In the genomic region with DNA sequence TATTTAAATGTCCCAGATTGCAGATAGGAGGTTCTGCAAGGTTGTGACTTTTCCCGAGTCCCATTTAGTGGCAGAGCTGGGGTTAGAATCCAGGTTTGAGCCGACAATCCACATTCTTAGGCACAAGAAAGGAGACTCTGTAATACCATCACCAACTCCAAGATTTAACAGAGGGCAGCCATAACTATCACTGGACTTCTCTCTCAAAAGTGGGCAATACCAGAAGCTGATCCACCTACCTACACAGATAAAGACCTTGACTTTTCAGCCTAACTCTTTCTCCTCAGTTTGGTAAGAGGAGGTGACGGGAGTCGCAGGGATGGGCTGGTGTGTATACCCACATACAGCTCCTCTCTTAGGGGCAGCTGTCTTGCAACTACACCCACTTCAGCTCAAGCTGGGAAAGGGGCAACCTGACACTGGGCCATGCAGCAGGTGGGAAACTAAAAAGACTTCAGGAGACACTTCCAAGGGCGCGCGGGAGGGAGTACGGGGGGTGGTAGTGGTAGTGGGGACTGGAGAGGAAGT, we compare ENCODE assay signal across 8 mouse cellular contexts. TPM values are rescaled to one million over a fixed set of nuclear protein-coding genes. Genes with fewer than 3 reads are reported as not detected.
DNase-seq lines count a peak whose midpoint lies in the region; ATAC-seq and TF ChIP-seq lines count a peak whose summit lies in the region.

No protein-coding gene starts in this region.

- peaks cover 15% of the 10 kb centered on the region for H3K36me3 ChIP-seq in kidney, embryonic 15.5 days
- H3K36me3 ChIP-seq in hindbrain, embryonic 16.5 days (ENCODE audit: control insufficient read depth, insufficient read depth, low read length), result no peaks in the 10 kb centered on the region; the same call in 1 of the 2 replicates
- H3K36me3 ChIP-seq in midbrain, postnatal 0 days (ENCODE audit: insufficient read depth, low read length), result 0 out of 2 replicates have a peak, but pooled peaks cover 4% of the 10 kb centered on the region

- peaks cover 84% of the 10 kb centered on the region for H3K4me1 ChIP-seq in kidney, embryonic 15.5 days
- peaks cover 13% of the 10 kb centered on the region for H3K4me1 ChIP-seq in brown adipose tissue, adult 24 weeks (ENCODE audit: control insufficient read depth, insufficient read depth, insufficient read length, low read length)
- H3K4me1 ChIP-seq in hindbrain, embryonic 16.5 days (ENCODE audit: control insufficient read depth, insufficient read depth, low read depth, low read length), result peaks cover 61% of the 10 kb centered on the region
- H3K4me1 ChIP-seq in midbrain, postnatal 0 days (ENCODE audit: insufficient read depth, low read length), result peaks cover 29% of the 10 kb centered on the region

- peaks cover 16% of the 10 kb centered on the region for H3K27me3 ChIP-seq in kidney, embryonic 15.5 days
- peaks cover 6% of the 10 kb centered on the region; the same call in 1 of the 2 replicates for H3K27me3 ChIP-seq in hindbrain, embryonic 16.5 days (replicated peaks; ENCODE audit: control insufficient read depth, insufficient read depth, low read length)
- peaks cover 11% of the 10 kb centered on the region for H3K27me3 ChIP-seq in midbrain, postnatal 0 days (ENCODE audit: insufficient read depth, low read length)

- H3K4me2 ChIP-seq in kidney, embryonic 15.5 days, result peak overlapping the region; percentile 95
- peak overlapping the region; percentile 67 for H3K4me2 ChIP-seq in hindbrain, embryonic 16.5 days (ENCODE audit: low read length)
- peak overlapping the region; percentile 94 for H3K4me2 ChIP-seq in midbrain, postnatal 0 days (ENCODE audit: low read depth, low read length, poor library complexity, severe bottlenecking)

- ATAC-seq in kidney, embryonic 15.5 days (replicated peaks; ENCODE audit: low FRiP score), result no peak
- no peak for ATAC-seq in hindbrain, embryonic 16.5 days
- ATAC-seq in midbrain, postnatal 0 days (ENCODE audit: low FRiP score), result no peak

- H3K4me3 ChIP-seq in kidney, embryonic 15.5 days (replicated peaks), result peak overlapping the region; percentile 77
- peak overlapping the region; percentile 66 for H3K4me3 ChIP-seq in brown adipose tissue, adult 24 weeks (ENCODE audit: insufficient read depth, low read depth, low read length)
- H3K4me3 ChIP-seq in hindbrain, embryonic 16.5 days (ENCODE audit: low read length), result peak overlapping the region; percentile 76
- H3K4me3 ChIP-seq in midbrain, postnatal 0 days (ENCODE audit: low read depth, low read length), result peak overlapping the region; percentile 71

- H3K27ac ChIP-seq in kidney, embryonic 15.5 days, result peak overlapping the region; percentile 97
- peak overlapping the region; percentile 98 for H3K27ac ChIP-seq in brown adipose tissue, adult 24 weeks (replicated peaks; ENCODE audit: low read depth, low read length)
- peak overlapping the region; percentile 98 for H3K27ac ChIP-seq in hindbrain, embryonic 16.5 days (ENCODE audit: low read depth, low read length)
- peak overlapping the region; percentile 98 for H3K27ac ChIP-seq in midbrain, postnatal 0 days (ENCODE audit: low read depth, low read length)

- DNase-seq in kidney, postnatal 36 days, result no peak
- no peak for DNase-seq in midbrain, postnatal 0 days (ENCODE audit: low spot score)
- DNase-seq in T-cell, adult 2 months (ENCODE audit: low spot score), result no peak
- DNase-seq in embryo, embryonic 9.5 days (ENCODE audit: extremely low spot score), result no peak
- no peak for DNase-seq in urinary bladder, postnatal 4 days (ENCODE audit: low spot score in 2 of 2)

- H3K9ac ChIP-seq in kidney, embryonic 15.5 days, result peak overlapping the region; percentile 61
- H3K9ac ChIP-seq in hindbrain, embryonic 16.5 days (ENCODE audit: low read depth, low read length), result peak overlapping the region; percentile 83
- peak overlapping the region; percentile 66; the same call in 1 of the 2 replicates for H3K9ac ChIP-seq in midbrain, postnatal 0 days (replicated peaks; ENCODE audit: low read length, poor library complexity, severe bottlenecking)

- no peak for TF ChIP-seq CTCF in midbrain, postnatal 0 days (IDR thresholded peaks at IDR 0.05)

- 7% methylated on average over 8 of the region's 8 CpGs for WGBS in kidney, embryonic 15.5 days
- WGBS in hindbrain, embryonic 16.5 days, result 7% methylated on average over 8 of the region's 8 CpGs
- 3% methylated on average over 8 of the region's 8 CpGs for WGBS in midbrain, postnatal 0 days

- H3K9me3 ChIP-seq in kidney, embryonic 15.5 days (replicated peaks), result no peaks in the 10 kb centered on the region
- no peaks in the 10 kb centered on the region for H3K9me3 ChIP-seq in hindbrain, embryonic 16.5 days (ENCODE audit: control insufficient read depth, low read length)
- H3K9me3 ChIP-seq in midbrain, postnatal 0 days (ENCODE audit: low read length), result no peaks in the 10 kb centered on the region

RNA-seq across cellular contexts. Expression of a gene that starts 3.5 kb away (rescaled TPM):
- 32.6 and 33.0 TPM in 2 replicates for polyA plus RNA-seq in kidney, embryonic 15.5 days (2015; fragmentation: Nextera tagmentation; extraction: Ambion mirVana)
- 13.9 and 16.9 TPM in 2 replicates for polyA plus RNA-seq in brown adipose tissue, adult 24 weeks (2012; ENCODE audit: insufficient read depth, insufficient read length, missing spikeins)
- 22.9 and 29.0 TPM in 2 replicates for polyA plus RNA-seq in hindbrain, embryonic 16.5 days (2015; fragmentation: Nextera tagmentation; extraction: Ambion mirVana)
- 12.1 and 14.5 TPM in 2 replicates for total RNA-seq in midbrain, postnatal 0 days (2014; rRNA removed)
- 18.9 and 22.7 TPM in 2 replicates for polyA plus RNA-seq in midbrain, postnatal 0 days (2015; fragmentation: Nextera tagmentation; extraction: Ambion mirVana)

RNA-seq across cellular contexts. Expression of a gene that starts 19.0 kb away (rescaled TPM):
- 41.9 and 44.3 TPM in 2 replicates for polyA plus RNA-seq in kidney, embryonic 15.5 days (2015; fragmentation: Nextera tagmentation; extraction: Ambion mirVana)
- polyA plus RNA-seq in brown adipose tissue, adult 24 weeks (2012; ENCODE audit: insufficient read depth, insufficient read length, missing spikeins), result 4.1 and 8.3 TPM in 2 replicates
- 8.9 and 9.2 TPM in 2 replicates for polyA plus RNA-seq in hindbrain, embryonic 16.5 days (2015; fragmentation: Nextera tagmentation; extraction: Ambion mirVana)
- total RNA-seq in midbrain, postnatal 0 days (2014; rRNA removed), result 4.4 and 5.7 TPM in 2 replicates
- polyA plus RNA-seq in midbrain, postnatal 0 days (2015; fragmentation: Nextera tagmentation; extraction: Ambion mirVana), result 5.8 and 6.3 TPM in 2 replicates

RNA-seq across cellular contexts. Expression of a gene that starts 21.6 kb away (rescaled TPM):
- polyA plus RNA-seq in kidney, embryonic 15.5 days (2015; fragmentation: Nextera tagmentation; extraction: Ambion mirVana), result 30.2 and 30.5 TPM in 2 replicates
- 16.1 and 18.9 TPM in 2 replicates for polyA plus RNA-seq in brown adipose tissue, adult 24 weeks (2012; ENCODE audit: insufficient read depth, insufficient read length, missing spikeins)
- polyA plus RNA-seq in hindbrain, embryonic 16.5 days (2015; fragmentation: Nextera tagmentation; extraction: Ambion mirVana), result 28.7 and 33.0 TPM in 2 replicates
- 16.5 and 22.6 TPM in 2 replicates for total RNA-seq in midbrain, postnatal 0 days (2014; rRNA removed)
- polyA plus RNA-seq in midbrain, postnatal 0 days (2015; fragmentation: Nextera tagmentation; extraction: Ambion mirVana), result 18.2 and 18.8 TPM in 2 replicates

RNA-seq across cellular contexts. Expression of a gene that starts 21.7 kb away (rescaled TPM):
- 153 and 155 TPM in 2 replicates for polyA plus RNA-seq in kidney, embryonic 15.5 days (2015; fragmentation: Nextera tagmentation; extraction: Ambion mirVana)
- polyA plus RNA-seq in brown adipose tissue, adult 24 weeks (2012; ENCODE audit: insufficient read depth, insufficient read length, missing spikeins), result 249 and 290 TPM in 2 replicates
- polyA plus RNA-seq in hindbrain, embryonic 16.5 days (2015; fragmentation: Nextera tagmentation; extraction: Ambion mirVana), result 102 and 130 TPM in 2 replicates
- total RNA-seq in midbrain, postnatal 0 days (2014; rRNA removed), result 32.6 and 95.9 TPM in 2 replicates
- 120 and 147 TPM in 2 replicates for polyA plus RNA-seq in midbrain, postnatal 0 days (2015; fragmentation: Nextera tagmentation; extraction: Ambion mirVana)

RNA-seq across cellular contexts. Expression of a gene that starts 47.8 kb away (rescaled TPM):
- polyA plus RNA-seq in kidney, embryonic 15.5 days (2015; fragmentation: Nextera tagmentation; extraction: Ambion mirVana), result 54.8 and 62.8 TPM in 2 replicates
- polyA plus RNA-seq in brown adipose tissue, adult 24 weeks (2012; ENCODE audit: insufficient read depth, insufficient read length, missing spikeins), result 19.4 and 27.0 TPM in 2 replicates
- 68.0 and 73.2 TPM in 2 replicates for polyA plus RNA-seq in hindbrain, embryonic 16.5 days (2015; fragmentation: Nextera tagmentation; extraction: Ambion mirVana)
- total RNA-seq in midbrain, postnatal 0 days (2014; rRNA removed), result 284 and 298 TPM in 2 replicates
- 51.6 and 58.9 TPM in 2 replicates for polyA plus RNA-seq in midbrain, postnatal 0 days (2015; fragmentation: Nextera tagmentation; extraction: Ambion mirVana)
